Mouse (Mus musculus) central nervous system, embryonic 18 days (tissue): ENCODE data around the gene Rex1bd. TPM values are rescaled to one million over a fixed set of nuclear protein-coding genes. Genes with fewer than 3 reads are reported as not detected.

ENCODE experiments used
- polyA plus RNA-seq: library from polyadenylated mRNA; depleted of rRNA; stranded (reverse); fragments of >200 nt; gene quantifications from 2 replicates; pipeline ENCODE4 v1.2.3, GENCODE M21; 2012; rRNA removed

Rex1bd gene
- polyA plus RNA-seq, result 208 and 217 TPM in 2 replicates

GRCm38 (mm10) chr8:70506328-70507026 lies at the start of gene Rex1bd:
Gene Rex1bd (minus strand): TSS chr8:70506752.

GRCm38 (mm10) chr8:70539077-70539813 lies 32.7 kb upstream of the Rex1bd start, which contains the start of gene Ell:
Gene Ell (plus strand): TSS chr8:70539457.

DNA sequence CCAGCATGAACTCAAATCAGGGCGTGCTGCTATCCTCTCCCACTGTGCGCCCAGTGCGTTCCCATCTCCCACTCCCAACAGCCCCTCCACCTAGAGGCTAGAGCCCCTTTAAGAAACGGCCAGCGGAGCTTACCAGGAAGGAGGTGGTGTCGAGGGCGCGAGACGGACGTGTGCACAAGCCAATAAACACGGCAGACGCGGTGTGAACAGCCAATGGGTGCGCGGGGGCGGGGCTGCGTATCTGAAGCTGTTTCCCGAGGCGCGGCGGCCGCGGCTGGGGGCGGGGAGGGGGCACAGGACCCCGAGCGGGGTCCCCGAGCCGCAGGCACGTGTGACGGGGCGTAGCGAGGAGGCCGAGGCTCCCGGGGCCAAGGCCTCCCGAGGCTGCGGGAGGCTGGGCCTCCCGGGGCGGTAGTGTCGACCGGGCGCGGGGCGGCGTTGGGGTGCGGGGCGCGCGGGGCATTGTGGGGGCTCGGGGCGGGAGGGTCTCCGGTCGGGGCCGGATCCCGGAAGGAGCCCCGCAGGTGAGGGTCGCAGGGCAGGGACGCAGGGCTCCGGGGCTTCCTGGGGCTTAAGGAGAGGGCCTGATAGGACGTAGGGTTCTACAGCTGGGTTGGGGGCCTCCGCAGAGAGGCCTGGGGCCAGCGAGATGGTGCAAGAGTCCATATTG lies 21.1 kb upstream of the Rex1bd start, which contains the start of the genes Fkbp8 and Kxd1:
Fkbp8 (plus strand) TSS at position 213 of the 670 bp plus-strand sequence.
Kxd1 (minus strand) TSS at position 445 of the 670 bp plus-strand sequence.

GRCm38 (mm10) chr8:70510228-70510915 lies 3.8 kb upstream of the Rex1bd start, which contains the start of gene Uba52:
Gene Uba52 (minus strand): TSS chr8:70510801.

DNA sequence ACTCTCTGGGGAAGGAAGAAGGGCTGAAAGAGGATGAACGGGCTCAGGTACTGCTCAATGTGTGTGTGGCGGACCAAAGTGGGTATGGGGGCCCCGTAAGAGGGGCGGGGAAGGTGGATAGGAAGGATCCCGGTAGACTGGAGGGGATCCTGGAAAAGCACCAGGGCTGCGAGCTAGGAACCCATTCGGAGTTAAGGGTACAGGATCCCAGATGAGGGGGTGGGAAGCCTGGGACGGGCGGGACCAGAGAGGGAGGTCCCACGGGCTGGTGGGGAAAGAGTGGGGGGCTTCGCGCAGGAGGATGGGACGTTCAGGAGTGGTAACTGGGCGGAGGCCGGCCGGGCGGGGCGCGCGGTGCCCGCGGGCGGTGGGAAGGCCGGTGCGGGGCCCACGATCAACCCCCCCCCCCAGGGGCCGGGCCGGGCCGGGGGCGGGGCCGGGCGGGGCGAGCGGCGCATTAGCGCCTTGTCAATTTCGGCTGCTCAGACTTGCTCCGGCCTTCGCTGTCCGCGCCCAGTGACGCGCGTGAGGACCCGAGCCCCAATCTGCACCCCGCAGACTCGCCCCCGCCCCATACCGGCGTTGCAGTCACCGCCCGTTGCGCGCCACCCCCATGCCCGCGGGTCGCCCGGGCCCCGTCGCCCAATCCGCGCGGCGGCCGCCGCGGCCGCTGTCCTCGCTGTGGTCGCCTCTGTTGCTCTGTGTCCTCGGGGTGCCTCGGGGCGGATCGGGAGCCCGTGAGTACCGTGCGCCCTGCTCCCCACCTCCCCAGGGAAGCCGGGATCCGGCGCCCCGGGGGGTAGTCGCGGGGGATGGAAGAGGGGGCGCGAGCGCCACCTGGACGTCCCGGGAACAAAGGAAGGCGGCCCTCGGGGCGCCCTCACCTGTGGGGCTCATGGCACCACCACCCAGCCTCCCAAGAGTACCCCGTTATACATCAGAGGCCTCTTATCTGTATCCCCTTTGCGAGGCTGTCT lies 13.6 kb downstream of the Rex1bd start, which contains the start of gene Crlf1:
Crlf1 (plus strand) TSS at position 495 of the 977 bp plus-strand sequence.

DNA sequence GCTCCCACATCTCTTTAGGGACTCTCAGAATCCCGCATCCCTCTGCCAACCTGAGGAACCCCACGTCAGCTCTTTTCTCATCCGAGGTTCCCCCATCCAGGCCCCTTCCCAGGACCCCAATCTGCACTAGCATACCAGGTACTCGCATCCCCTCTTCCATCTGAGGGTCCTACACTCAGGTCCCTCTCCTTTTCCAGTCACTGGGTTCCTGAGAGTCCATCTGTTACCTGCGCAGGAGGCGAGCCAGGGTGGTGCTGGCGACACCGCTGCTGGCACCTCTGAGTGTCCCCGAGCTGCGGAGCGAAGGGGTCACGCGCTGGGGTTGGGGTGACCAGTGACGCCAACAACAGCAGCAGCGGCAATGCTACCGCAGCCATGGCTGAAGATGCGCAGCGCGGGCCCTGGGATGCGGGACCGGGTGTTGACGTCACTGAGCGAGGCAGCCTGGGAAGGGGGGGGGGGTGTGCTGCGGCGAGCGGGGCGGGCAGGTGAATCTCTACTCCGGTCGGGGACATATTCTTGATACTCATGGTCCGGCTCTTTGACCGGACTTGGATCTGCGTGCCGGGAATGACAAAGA lies 19.5 kb downstream of the Rex1bd start, which contains the start of gene Tmem59l:
Tmem59l (minus strand) TSS at position 418 of the 580 bp plus-strand sequence.

GRCm38 (mm10) chr8:70476333-70477268 lies 30.0 kb downstream of the Rex1bd start, which contains the start of gene Klhl26:
Gene Klhl26 (minus strand): TSS chr8:70476968.

Other genes starting within 250 kb of the Rex1bd start
- 39.3 and 42.2 TPM in 2 replicates for gene Homer3, start 223.9 kb downstream of the Rex1bd start, polyA plus RNA-seq
- gene Ddx49, start 204.3 kb downstream of the Rex1bd start, polyA plus RNA-seq, result 53.5 and 59.7 TPM in 2 replicates
- 260 and 266 TPM in 2 replicates for gene Cope, start 204.2 kb downstream of the Rex1bd start, polyA plus RNA-seq
- gene Cers1, start 191.0 kb downstream of the Rex1bd start, polyA plus RNA-seq, result 37.7 and 45.2 TPM in 2 replicates
- 13.0 and 13.6 TPM in 2 replicates for gene Gdf1, start 176.9 kb downstream of the Rex1bd start, polyA plus RNA-seq
- 18.0 and 25.0 TPM in 2 replicates for gene Upf1, start 153.5 kb downstream of the Rex1bd start, polyA plus RNA-seq
- 0.19 and 0.36 TPM in 2 replicates for gene Comp, start 133.2 kb downstream of the Rex1bd start, polyA plus RNA-seq
- gene Crtc1, start 67.2 kb downstream of the Rex1bd start, polyA plus RNA-seq, result 48.8 and 63.0 TPM in 2 replicates
- 45.0 and 47.6 TPM in 2 replicates for gene Klhl26, start 29.8 kb downstream of the Rex1bd start, polyA plus RNA-seq
- 93.1 and 93.2 TPM in 2 replicates for gene Tmem59l, start 19.4 kb downstream of the Rex1bd start, polyA plus RNA-seq
- gene Crlf1, start 13.6 kb downstream of the Rex1bd start, polyA plus RNA-seq, result 21.4 and 29.2 TPM in 2 replicates
- gene Uba52, start 4.0 kb upstream of the Rex1bd start, polyA plus RNA-seq, result 1,219 and 1,269 TPM in 2 replicates
- gene Fkbp8, start 21.0 kb upstream of the Rex1bd start, polyA plus RNA-seq, result 515 and 521 TPM in 2 replicates
- 36.9 and 38.8 TPM in 2 replicates for gene Kxd1, start 21.2 kb upstream of the Rex1bd start, polyA plus RNA-seq
- 21.8 and 22.9 TPM in 2 replicates for gene Ell, start 32.7 kb upstream of the Rex1bd start, polyA plus RNA-seq
- gene Isyna1, start 87.6 kb upstream of the Rex1bd start, polyA plus RNA-seq, result 198 and 208 TPM in 2 replicates
- gene Ssbp4, start 102.1 kb upstream of the Rex1bd start, polyA plus RNA-seq, result 201 and 212 TPM in 2 replicates
- gene Lrrc25, start 109.4 kb upstream of the Rex1bd start, polyA plus RNA-seq, result 0.78 and 0.87 TPM in 2 replicates
- gene Gdf15, start 125.7 kb upstream of the Rex1bd start, polyA plus RNA-seq, result 0.16 and 0.32 TPM in 2 replicates
- 45.7 and 46.8 TPM in 2 replicates for gene Pgpep1, start 153.6 kb upstream of the Rex1bd start, polyA plus RNA-seq
- gene Lsm4, start 166.5 kb upstream of the Rex1bd start, polyA plus RNA-seq, result 153 and 155 TPM in 2 replicates
- 201 and 210 TPM in 2 replicates for gene Jund, start 192.2 kb upstream of the Rex1bd start, polyA plus RNA-seq
- 0.12 and 0.14 TPM in 2 replicates for gene Iqcn, start 196.7 kb upstream of the Rex1bd start, polyA plus RNA-seq
- not detected in 2 replicates for gene Gm3336, start 211.8 kb upstream of the Rex1bd start, polyA plus RNA-seq
- 1.1 and 1.2 TPM in 2 replicates for gene Pde4c, start 217.0 kb upstream of the Rex1bd start, polyA plus RNA-seq
- gene Rab3a, start 247.9 kb upstream of the Rex1bd start, polyA plus RNA-seq, result 582 and 635 TPM in 2 replicates